Mouse (Mus musculus) embryonic facial prominence, embryonic 14.5 days (tissue): ENCODE results near the gene Ankrd40. TPM values are rescaled to one million over a fixed set of nuclear protein-coding genes. Genes with fewer than 3 reads are reported as not detected.

ENCODE experiments used
- ATAC-seq: fragments of 200-750 bp; cut with Nextera tagmentation; 2 replicates; pipeline ENCODE4 v1.8.0; 2017; ENCODE audit warnings: low read depth, moderate number of reproducible peaks, moderate TSS enrichment
- DNase-seq: peaks from one replicate; pipeline ENCODE4 v3.0.0-alpha.2; 2015; ENCODE audit warnings: low spot score
- H3K27ac ChIP-seq: fragments of 300-500 bp; sonication (generic); replicated peaks from 2 replicates; pipeline ENCODE4 v1.5.1; 2014; ENCODE audit warnings: low read depth, mild to moderate bottlenecking, low read length, moderate library complexity
- H3K27me3 ChIP-seq: fragments of 300-500 bp; sonication (generic); replicated peaks from 2 replicates; pipeline ENCODE4 v1.6.1; 2014; ENCODE audit warnings: low read length; ENCODE audit not compliant: control insufficient read depth, insufficient read depth
- H3K36me3 ChIP-seq: fragments of 300-500 bp; sonication (generic); 2 replicates; pipeline ENCODE4 v1.6.1; 2014; ENCODE audit warnings: low read length, mixed read lengths; ENCODE audit not compliant: control insufficient read depth, insufficient read depth
- H3K4me1 ChIP-seq: fragments of 300-500 bp; sonication (generic); 2 replicates; pipeline ENCODE4 v1.6.1; 2014; ENCODE audit warnings: antibody characterized with exemption, low read length; ENCODE audit not compliant: control insufficient read depth, insufficient read depth
- H3K4me2 ChIP-seq: fragments of 300-500 bp; sonication (generic); 2 replicates; pipeline ENCODE4 v1.6.1; 2014; ENCODE audit warnings: low read depth, mild to moderate bottlenecking, low read length, moderate library complexity, mixed read lengths
- H3K4me3 ChIP-seq: fragments of 300-500 bp; sonication (generic); 2 replicates; pipeline ENCODE4 v1.5.1; 2014; ENCODE audit warnings: low read depth, mild to moderate bottlenecking, low read length
- H3K9ac ChIP-seq: fragments of 300-500 bp; sonication (generic); 2 replicates; pipeline ENCODE4 v1.6.1; 2014; ENCODE audit warnings: low read depth, mild to moderate bottlenecking, low read length, moderate library complexity, mixed read lengths
- H3K9me3 ChIP-seq: fragments of 300-500 bp; sonication (generic); 2 replicates; pipeline ENCODE4 v1.6.1; 2016; ENCODE audit warnings: low read length; ENCODE audit not compliant: control insufficient read depth
- WGBS: fragments of 180-500 bp; shearing (Covaris S2); extraction: QIAGEN DNeasy Blood & Tissue Kit; methylation state at CpG from one replicate; pipeline ENCODE4 v1.1.7; 2014; 5-methylcytosine and 5-hydroxymethylcytosine counted together
- polyA plus RNA-seq: library from polyadenylated mRNA; unstranded; fragments of >200 nt; fragmentation: Nextera tagmentation; extraction: Ambion mirVana; gene quantifications from 2 replicates; pipeline ENCODE4 v1.2.1, GENCODE M21; 2014

Ankrd40 gene
- polyA plus RNA-seq, 1 experiment from 2014 or later: 28.4 TPM

DNA sequence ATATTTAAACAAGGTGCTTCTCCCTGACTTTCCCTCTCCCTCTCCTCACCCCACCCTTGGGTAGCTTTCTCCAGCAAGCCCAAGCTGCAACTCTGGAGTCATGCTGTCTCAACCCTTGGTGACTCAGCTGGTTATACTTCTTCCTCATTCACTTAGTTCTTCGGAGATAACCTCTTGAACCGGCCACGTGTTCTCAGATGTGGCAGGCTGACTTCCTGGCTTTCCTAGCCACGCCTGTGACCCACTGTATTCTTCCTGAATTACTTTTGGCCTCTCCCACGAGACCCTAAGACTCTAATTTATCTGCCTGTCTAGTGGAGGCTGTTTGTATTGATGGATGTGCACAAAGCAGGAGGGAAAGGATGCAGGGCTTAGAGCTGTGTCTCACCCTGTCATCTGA lies 43.0 kb downstream of the Ankrd40 start:
- no peak overlapping the region for H3K4me2 ChIP-seq
- WGBS: 39% methylated on average over 5 of the region's 5 CpGs
- no peaks in the 10 kb centered on the region for H3K36me3 ChIP-seq
- no peak overlapping the region for H3K27ac ChIP-seq
- DNase-seq (no peak), ATAC-seq (no peak)
- 0 out of 2 replicates have a peak, but pooled peaks cover 3% of the 10 kb centered on the region for H3K9me3 ChIP-seq
- no peaks in the 10 kb centered on the region for H3K27me3 ChIP-seq
- no peaks in the 10 kb centered on the region for H3K4me1 ChIP-seq
- no peak overlapping the region for H3K4me3 ChIP-seq
- no peak overlapping the region for H3K9ac ChIP-seq

DNA sequence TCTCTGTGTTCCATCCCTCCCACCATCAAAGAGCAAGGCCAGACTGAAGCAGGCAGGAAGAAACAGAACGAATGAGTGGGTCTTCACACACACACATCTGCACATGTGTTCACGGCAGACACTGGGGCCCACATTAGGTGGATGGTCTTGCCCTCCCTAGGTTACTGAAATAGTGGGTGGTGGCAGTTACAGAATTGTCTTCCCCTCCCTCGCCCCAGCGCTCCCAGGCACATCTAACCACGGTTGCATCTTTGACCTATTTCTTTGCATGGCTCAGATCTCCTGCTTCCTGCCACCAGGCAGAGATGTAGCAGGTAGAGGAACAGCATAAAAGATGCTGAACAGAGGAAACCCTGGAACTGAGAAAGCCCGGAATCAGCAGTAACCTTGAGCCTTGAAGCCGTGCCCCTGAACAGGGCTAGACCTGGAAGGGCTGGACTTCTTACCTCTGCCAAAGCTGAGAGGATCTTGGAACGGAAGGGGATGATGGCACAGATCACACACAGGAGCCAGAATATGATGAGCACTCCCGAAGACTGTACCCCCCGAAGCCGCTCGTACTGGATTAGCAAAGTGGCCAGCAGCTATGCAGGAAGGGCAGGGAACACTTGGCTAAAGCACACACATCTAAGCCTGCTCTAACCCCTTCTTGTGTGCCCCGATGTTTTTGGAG lies 46.6 kb downstream of the Ankrd40 start:
- Histone ChIP-seq H3K36me3 (no peaks in the 10 kb centered on the region), H3K27ac (no peak overlapping the region), H3K27me3 (no peaks in the 10 kb centered on the region), H3K9ac (no peak overlapping the region), H3K4me1 (no peaks in the 10 kb centered on the region), H3K9me3 (no peaks in the 10 kb centered on the region), H3K4me2 (no peak overlapping the region), H3K4me3 (no peak overlapping the region)
- 79% methylated on average over 13 of the region's 13 CpGs for whole genome bisulfite sequencing
- DNase-seq (no peak), ATAC-seq (no peak)

GRCm38 (mm10) chr11:94379061-94379460 lies 51.3 kb downstream of the Ankrd40 start:
- H3K4me1 ChIP-seq: no peaks in the 10 kb centered on the region
- no peak for ATAC-seq
- H3K36me3 ChIP-seq: no peaks in the 10 kb centered on the region
- no peaks in the 10 kb centered on the region for H3K27me3 ChIP-seq
- H3K4me3 ChIP-seq: no peak overlapping the region
- WGBS: 20% methylated on average over 2 of the region's 2 CpGs
- H3K27ac ChIP-seq: no peak overlapping the region
- H3K4me2 ChIP-seq: no peak overlapping the region
- H3K9me3 ChIP-seq: no peaks in the 10 kb centered on the region
- H3K9ac ChIP-seq: no peak overlapping the region
- DNase-seq: no peak

DNA sequence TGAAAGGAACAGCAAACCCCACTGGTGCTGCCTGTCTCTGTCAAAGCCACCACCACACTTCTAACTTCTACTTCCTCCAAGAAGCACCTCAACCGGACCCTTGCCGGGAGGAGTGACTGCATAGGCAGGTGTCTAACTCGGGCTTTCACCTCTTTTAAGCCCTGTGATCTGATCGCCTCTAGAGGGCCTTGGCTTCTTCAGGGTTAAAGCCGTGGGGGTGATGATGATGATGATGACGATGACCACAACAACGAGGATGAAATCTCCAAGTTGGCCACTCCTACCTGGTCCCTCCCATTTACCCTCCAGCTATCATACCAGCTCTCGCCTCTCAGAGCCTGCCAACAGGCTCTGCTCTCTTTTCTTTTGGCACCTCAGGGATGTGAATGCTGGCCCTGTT lies 51.9 kb downstream of the Ankrd40 start:
- no peak for DNase-seq
- no peak for ATAC-seq
- Histone ChIP-seq H3K36me3 (no peaks in the 10 kb centered on the region), H3K4me1 (no peaks in the 10 kb centered on the region), H3K4me3 (no peak overlapping the region), H3K9me3 (no peaks in the 10 kb centered on the region), H3K27ac (no peak overlapping the region), H3K4me2 (no peak overlapping the region), H3K9ac (no peak overlapping the region), H3K27me3 (no peaks in the 10 kb centered on the region)
- WGBS: 65% methylated on average over 8 of the region's 8 CpGs

DNA sequence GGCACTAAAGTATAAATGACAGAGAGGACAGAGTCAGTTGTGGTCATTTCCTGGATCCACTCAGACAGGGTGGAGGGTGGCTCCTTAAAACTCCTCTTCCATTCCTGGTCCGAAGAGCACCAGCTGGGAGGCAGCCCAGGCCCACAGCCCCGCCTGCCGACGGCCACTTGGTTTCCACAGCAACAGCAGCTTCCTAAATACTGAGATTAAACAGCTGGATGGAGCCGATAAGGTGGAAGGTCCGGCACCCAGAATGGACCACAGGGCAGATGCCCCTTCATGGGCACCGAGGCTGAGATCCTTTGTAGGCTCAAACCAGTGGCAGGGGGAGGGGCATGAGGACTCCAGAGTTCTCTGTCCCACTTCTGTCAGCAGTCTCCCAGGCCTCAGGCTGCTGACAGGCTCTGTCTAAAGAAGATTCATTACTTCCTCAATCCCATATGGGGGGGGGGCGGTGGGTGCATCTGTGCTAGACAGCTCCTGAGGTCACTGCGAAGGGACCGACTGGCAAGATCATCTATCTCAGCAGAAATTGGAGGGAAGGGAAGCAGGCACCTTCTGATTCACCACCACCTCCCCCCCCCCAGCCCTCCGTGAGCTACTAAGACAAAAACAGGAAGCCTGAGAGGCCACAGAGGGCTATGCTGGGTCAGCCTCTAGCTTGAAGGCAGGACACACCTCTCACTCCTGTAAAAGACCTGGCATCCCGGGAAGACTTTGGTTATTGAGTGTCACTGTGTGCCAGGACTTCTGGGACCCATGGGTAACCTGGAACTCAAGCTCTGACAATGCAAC lies 58.4 kb downstream of the Ankrd40 start:
- Histone ChIP-seq H3K9ac (no peak overlapping the region), H3K9me3 (no peaks in the 10 kb centered on the region), H3K4me3 (no peak overlapping the region), H3K27ac (no peak overlapping the region), H3K36me3 (no peaks in the 10 kb centered on the region), H3K4me1 (peaks cover 6% of the 10 kb centered on the region), H3K4me2 (no peak overlapping the region), H3K27me3 (no peaks in the 10 kb centered on the region)
- 23% methylated on average over 12 of the region's 12 CpGs for WGBS
- DNase-seq: no peak
- ATAC-seq: 0 out of 2 replicates have a peak, but pooled peaks have one; percentile 13

DNA sequence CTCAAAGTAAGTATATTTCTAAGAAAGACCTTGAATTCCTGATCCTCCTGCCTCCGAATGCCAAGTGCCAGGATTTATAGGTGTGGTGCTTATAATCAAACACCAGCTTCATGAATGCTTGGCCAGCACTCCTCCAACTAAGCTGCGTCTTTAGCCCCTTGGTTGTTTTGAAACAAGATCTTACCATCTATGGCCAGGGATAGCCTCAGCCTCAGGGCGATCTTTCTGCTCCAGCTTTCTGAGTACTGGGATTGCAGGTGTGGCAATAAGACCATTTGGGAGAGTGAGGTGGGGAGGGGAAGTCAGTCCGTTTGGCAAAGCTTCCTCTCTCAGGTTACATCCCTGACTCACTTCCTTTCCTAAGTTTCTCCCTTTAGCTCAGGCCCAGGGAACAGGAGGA lies 60.0 kb downstream of the Ankrd40 start:
- H3K4me1 ChIP-seq: peaks cover 6% of the 10 kb centered on the region
- H3K27ac ChIP-seq: no peak overlapping the region
- no peak for DNase-seq
- H3K4me2 ChIP-seq: no peak overlapping the region
- no peaks in the 10 kb centered on the region for H3K36me3 ChIP-seq
- 0 out of 2 replicates have a peak, but pooled peaks cover 7% of the 10 kb centered on the region for H3K27me3 ChIP-seq
- 57% methylated on average over 4 of the region's 4 CpGs for WGBS
- no peak overlapping the region for H3K4me3 ChIP-seq
- no peak for ATAC-seq
- H3K9me3 ChIP-seq: no peaks in the 10 kb centered on the region
- H3K9ac ChIP-seq: no peak overlapping the region

GRCm38 (mm10) chr11:94389021-94389420 lies 61.2 kb downstream of the Ankrd40 start:
- 64% methylated on average over 4 of the region's 4 CpGs for WGBS
- Histone ChIP-seq H3K27me3 (peaks cover 16% of the 10 kb centered on the region), H3K9ac (no peak overlapping the region), H3K36me3 (no peaks in the 10 kb centered on the region), H3K4me1 (peaks cover 6% of the 10 kb centered on the region), H3K4me2 (no peak overlapping the region), H3K4me3 (no peak overlapping the region), H3K9me3 (no peaks in the 10 kb centered on the region), H3K27ac (no peak overlapping the region)
- ATAC-seq (no peak), DNase-seq (no peak)

- peaks cover 17% of the 10 kb centered on the region for H3K27me3 ChIP-seq
- ATAC-seq: 0 out of 2 replicates have a peak, but pooled peaks have one; percentile 23
- no peak overlapping the region for H3K4me3 ChIP-seq
- no peak overlapping the region for H3K9ac ChIP-seq
- WGBS: 61% methylated on average over 6 of the region's 6 CpGs
- H3K36me3 ChIP-seq: no peaks in the 10 kb centered on the region
- peaks cover 6% of the 10 kb centered on the region for H3K4me1 ChIP-seq
- no peak overlapping the region for H3K27ac ChIP-seq
- H3K9me3 ChIP-seq: no peaks in the 10 kb centered on the region
- no peak overlapping the region for H3K4me2 ChIP-seq
- DNase-seq: peak; percentile 48
These were observed 62.1 kb downstream of the Ankrd40 start for GRCm38 (mm10) chr11:94389724-94390396.
